Mouse (Mus musculus) brown adipose tissue, adult 24 weeks (tissue): ENCODE measurements at regions not wholly inside any gene's neighbourhood (a gene's known extent, or its start where the extent isn't known, plus 50 kb on each side); places are given as distances from the start of the nearest gene placed in this dataset.

Experiments used
- H3K27ac ChIP-seq: fragments of 200-500 bp; replicated peaks from 2 replicates; pipeline ENCODE4 v1.5.1; 2012; ENCODE audit warnings: low read depth, mild to moderate bottlenecking, low read length
- H3K4me1 ChIP-seq: fragments of 200-500 bp; 2 replicates; pipeline ENCODE4 v1.6.1; 2012; ENCODE audit warnings: low read length, mixed read lengths; ENCODE audit not compliant: control insufficient read depth, insufficient read depth, insufficient read length
- H3K4me3 ChIP-seq: fragments of 200-500 bp; 2 replicates; pipeline ENCODE4 v1.5.1; 2012; ENCODE audit warnings: low read depth, mild to moderate bottlenecking, low read length, moderate library complexity; ENCODE audit not compliant: insufficient read depth

- H3K27ac ChIP-seq: no peak overlapping the region
- H3K4me1 ChIP-seq: no peaks in the 10 kb centered on the region
- no peak overlapping the region for H3K4me3 ChIP-seq
Observed at GRCm38 (mm10) chr12:27502716-27503486, 160.5 kb upstream of the Sox11 start.

DNA sequence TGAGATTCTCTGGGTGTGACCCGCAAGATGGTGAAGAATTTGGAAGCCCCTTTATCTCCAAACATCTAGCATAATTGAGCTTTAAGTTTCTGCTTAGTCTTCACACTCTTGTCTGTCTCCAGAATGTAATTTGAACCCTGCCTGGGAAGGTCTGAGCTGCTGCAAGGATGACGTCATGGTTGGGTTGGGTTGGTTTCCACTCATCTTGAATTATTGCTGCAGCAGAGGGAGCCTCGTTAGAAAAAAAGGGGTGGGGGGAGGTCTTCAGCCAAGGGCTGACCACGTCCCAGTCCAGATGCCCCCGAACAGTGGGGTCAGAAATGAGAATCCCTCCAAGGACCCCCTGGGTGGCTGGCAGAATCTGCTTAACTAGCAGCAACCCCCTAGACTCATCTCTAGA is 158.1 kb upstream of the Sox11 start:
- no peak overlapping the region for H3K27ac ChIP-seq
- H3K4me1 ChIP-seq: no peaks in the 10 kb centered on the region
- H3K4me3 ChIP-seq: no peak overlapping the region

GRCm38 (mm10) chr12:27499276-27499675 is 156.9 kb upstream of the Sox11 start:
- no peak overlapping the region for H3K27ac ChIP-seq
- no peaks in the 10 kb centered on the region for H3K4me1 ChIP-seq
- H3K4me3 ChIP-seq: no peak overlapping the region

GRCm38 (mm10) chr12:27496826-27497557 is 154.6 kb upstream of the Sox11 start:
- H3K27ac ChIP-seq: no peak overlapping the region
- no peak overlapping the region for H3K4me3 ChIP-seq

GRCm38 (mm10) chr12:27492270-27492669 is 149.9 kb upstream of the Sox11 start:
- no peak overlapping the region for H3K27ac ChIP-seq
- no peak overlapping the region for H3K4me3 ChIP-seq
- no peaks in the 10 kb centered on the region for H3K4me1 ChIP-seq

More at GRCm38 (mm10) chr12:27496826-27497557, 154.6 kb upstream of the Sox11 start:
- no peaks in the 10 kb centered on the region for H3K4me1 ChIP-seq

GRCm38 (mm10) chr12:27481230-27481629 is 138.9 kb upstream of the Sox11 start:
- Histone ChIP-seq H3K27ac (no peak overlapping the region), H3K4me1 (no peaks in the 10 kb centered on the region), H3K4me3 (no peak overlapping the region)

DNA sequence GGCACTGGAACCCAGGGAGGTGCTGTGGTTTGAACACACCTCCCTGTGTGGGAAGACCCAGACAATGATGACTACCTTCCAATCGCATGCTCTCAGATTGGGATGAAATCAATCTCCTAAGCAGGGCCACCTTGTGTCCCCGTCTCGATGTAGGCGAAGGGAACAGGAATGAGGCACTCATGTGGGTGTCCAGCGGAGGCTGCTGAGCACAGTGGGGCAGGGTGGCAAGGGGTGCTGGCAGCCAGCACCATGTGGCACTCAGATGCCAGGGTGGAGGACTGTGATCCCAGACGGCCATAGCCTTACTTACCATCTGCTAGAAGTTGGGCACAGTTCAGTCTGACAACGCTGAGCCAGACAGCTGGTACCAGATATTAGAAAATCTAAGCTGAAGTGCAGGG is 137.2 kb upstream of the Sox11 start:
- no peaks in the 10 kb centered on the region for H3K4me1 ChIP-seq
- H3K4me3 ChIP-seq: no peak overlapping the region
- no peak overlapping the region for H3K27ac ChIP-seq

GRCm38 (mm10) chr12:27474631-27475030 is 132.3 kb upstream of the Sox11 start:
- H3K27ac ChIP-seq: no peak overlapping the region
- H3K4me3 ChIP-seq: no peak overlapping the region
- H3K4me1 ChIP-seq: no peaks in the 10 kb centered on the region

- no peaks in the 10 kb centered on the region for H3K4me1 ChIP-seq
- H3K27ac ChIP-seq: no peak overlapping the region
- H3K4me3 ChIP-seq: no peak overlapping the region
Observed at GRCm38 (mm10) chr12:27471557-27471956, 129.2 kb upstream of the Sox11 start.

GRCm38 (mm10) chr12:27470346-27470745 is 128.0 kb upstream of the Sox11 start:
- no peak overlapping the region for H3K27ac ChIP-seq
- no peaks in the 10 kb centered on the region for H3K4me1 ChIP-seq
- H3K4me3 ChIP-seq: no peak overlapping the region

DNA sequence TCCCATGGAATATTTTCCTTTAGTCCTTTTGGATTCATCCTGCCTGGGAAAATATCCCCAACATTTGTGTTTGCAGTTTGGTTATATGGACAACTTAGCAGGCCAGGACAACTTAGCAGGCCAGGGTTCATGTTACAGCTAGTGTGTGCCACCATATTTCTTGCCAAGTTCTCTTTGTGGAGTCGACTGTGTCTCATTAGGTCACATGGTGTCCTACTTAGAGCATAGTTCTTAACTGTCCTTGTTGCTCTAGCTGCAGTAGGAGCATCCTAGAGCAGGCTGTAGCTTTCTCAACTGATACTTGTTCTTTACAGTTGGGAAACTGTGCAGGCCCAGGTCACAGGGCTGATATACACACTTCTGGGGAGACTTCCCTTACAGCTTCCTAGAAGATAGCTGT is 126.4 kb upstream of the Sox11 start:
- H3K4me1 ChIP-seq: no peaks in the 10 kb centered on the region
- H3K27ac ChIP-seq: no peak overlapping the region
- no peak overlapping the region for H3K4me3 ChIP-seq

GRCm38 (mm10) chr12:27468141-27468540 is 125.8 kb upstream of the Sox11 start:
- no peaks in the 10 kb centered on the region for H3K4me1 ChIP-seq
- H3K4me3 ChIP-seq: no peak overlapping the region
- no peak overlapping the region for H3K27ac ChIP-seq

GRCm38 (mm10) chr12:27465499-27466150 is 123.3 kb upstream of the Sox11 start:
- no peak overlapping the region for H3K4me3 ChIP-seq
- no peaks in the 10 kb centered on the region for H3K4me1 ChIP-seq
- no peak overlapping the region for H3K27ac ChIP-seq

GRCm38 (mm10) chr12:27458674-27459073 is 116.3 kb upstream of the Sox11 start:
- no peak overlapping the region for H3K4me3 ChIP-seq
- H3K4me1 ChIP-seq: no peaks in the 10 kb centered on the region
- H3K27ac ChIP-seq: no peak overlapping the region

DNA sequence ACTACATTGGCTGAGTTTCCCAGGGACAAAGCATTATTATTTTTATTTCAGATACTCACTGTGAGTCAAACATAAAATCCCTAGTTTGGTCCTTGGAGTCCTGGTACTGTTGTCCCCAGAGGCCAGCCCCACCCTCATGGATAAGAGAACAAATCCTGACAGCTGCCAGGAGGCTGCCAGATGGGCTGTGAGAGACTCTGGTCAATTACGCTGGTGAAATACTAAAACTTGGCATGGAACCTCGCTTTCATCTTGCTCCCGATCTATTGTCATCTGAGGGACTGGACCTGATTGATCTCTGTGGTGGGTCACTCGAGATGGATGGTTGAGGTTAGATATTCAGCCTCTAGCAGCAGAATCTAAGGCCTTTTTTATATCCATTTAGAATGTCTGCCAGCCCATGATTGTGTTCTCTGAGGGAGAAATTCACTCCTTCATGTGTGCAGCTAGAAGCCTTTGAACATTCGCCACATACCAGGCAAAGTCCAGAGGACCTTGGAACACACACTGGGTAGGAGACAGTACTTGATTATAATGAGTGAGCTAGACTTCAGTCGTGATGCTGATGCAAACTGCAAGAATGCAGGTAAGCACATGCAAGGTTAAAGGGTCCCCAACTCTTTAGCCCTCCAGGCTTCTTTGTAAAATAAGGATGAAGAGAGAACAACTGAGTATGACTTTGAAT is 95.4 kb upstream of the Sox11 start:
- Histone ChIP-seq H3K4me3 (no peak overlapping the region), H3K4me1 (no peaks in the 10 kb centered on the region), H3K27ac (no peak overlapping the region)
